Mouse (Mus musculus): ENCODE measurements around the gene Wipf3. TPM values are rescaled to one million over a fixed set of nuclear protein-coding genes. Genes with fewer than 3 reads are reported as not detected.

Gene Wipf3
- total and polyA plus RNA-seq, 2 experiments from 2014 or later, result 2.4 to 6.5 TPM

GRCm38 (mm10) chr6:54528666-54529065 is 99.3 kb downstream of the Wipf3 start:
- Histone ChIP-seq H3K36me3 (ENCODE audit: insufficient read depth) (peaks cover 23% of the 10 kb centered on the region), H3K27ac (ENCODE audit: low read depth, low read length) (no peak overlapping the region), H3K4me1 (ENCODE audit: insufficient read depth) (peaks cover 9% of the 10 kb centered on the region; the same call in 1 of the 2 replicates), H3K27me3 (ENCODE audit: insufficient read depth, low read length) (no peaks in the 10 kb centered on the region), H3K4me2 (ENCODE audit: low read depth) (no peak overlapping the region), H3K9me3 (ENCODE audit: low read length) (no peaks in the 10 kb centered on the region), H3K9ac (no peak overlapping the region), H3K4me3 (ENCODE audit: low read depth, low read length) (no peak overlapping the region)
- ATAC-seq, result no peak
- TF ChIP-seq CTCF (IDR thresholded peaks at IDR 0.05; ENCODE audit: low read depth), result no peak
- 93% methylated on average over 8 of the region's 8 CpGs for WGBS
- no peak for DNase-seq

GRCm38 (mm10) chr6:54530182-54530581 is 100.8 kb downstream of the Wipf3 start:
- Histone ChIP-seq H3K9me3 (ENCODE audit: low read length) (no peaks in the 10 kb centered on the region), H3K4me1 (ENCODE audit: insufficient read depth) (peaks cover 9% of the 10 kb centered on the region; the same call in 1 of the 2 replicates), H3K4me3 (ENCODE audit: low read depth, low read length) (no peak overlapping the region), H3K4me2 (ENCODE audit: low read depth) (no peak overlapping the region), H3K27me3 (ENCODE audit: insufficient read depth, low read length) (no peaks in the 10 kb centered on the region), H3K36me3 (ENCODE audit: insufficient read depth) (peaks cover 11% of the 10 kb centered on the region), H3K9ac (no peak overlapping the region), H3K27ac (ENCODE audit: low read depth, low read length) (peak overlapping the region; percentile 77; the same call in 1 of the 2 replicates)
- DNase-seq, result no peak
- no peak for TF ChIP-seq CTCF (IDR thresholded peaks at IDR 0.05; ENCODE audit: low read depth)
- 78% methylated on average over 2 of the region's 2 CpGs for WGBS
- ATAC-seq, result no peak

- WGBS, result 34% methylated on average over 8 of the region's 8 CpGs
- H3K27me3 ChIP-seq (ENCODE audit: insufficient read depth, low read length), result no peaks in the 10 kb centered on the region
- peak overlapping the region; percentile 77 for H3K27ac ChIP-seq (ENCODE audit: low read depth, low read length)
- peak; percentile 93 for ATAC-seq
- no peak for TF ChIP-seq CTCF (IDR thresholded peaks at IDR 0.05; ENCODE audit: low read depth)
- H3K4me3 ChIP-seq (ENCODE audit: low read depth, low read length), result no peak overlapping the region
- no peak overlapping the region for H3K4me2 ChIP-seq (ENCODE audit: low read depth)
- 0 out of 2 replicates have a peak overlapping the region, but pooled peaks have one; percentile 10 for H3K9ac ChIP-seq
- peaks cover 8% of the 10 kb centered on the region; the same call in 1 of the 2 replicates for H3K36me3 ChIP-seq (ENCODE audit: insufficient read depth)
- peaks cover 9% of the 10 kb centered on the region; the same call in 1 of the 2 replicates for H3K4me1 ChIP-seq (ENCODE audit: insufficient read depth)
- peak; percentile 73 for DNase-seq
- no peaks in the 10 kb centered on the region for H3K9me3 ChIP-seq (ENCODE audit: low read length)
These were observed 101.7 kb downstream of the Wipf3 start for GRCm38 (mm10) chr6:54531048-54531481.

GRCm38 (mm10) chr6:54535485-54535884 is 106.1 kb downstream of the Wipf3 start:
- no peak overlapping the region for H3K9ac ChIP-seq
- H3K4me1 ChIP-seq (ENCODE audit: insufficient read depth), result peaks cover 22% of the 10 kb centered on the region
- DNase-seq, result no peak
- 87% methylated on average over 4 of the region's 4 CpGs for WGBS
- ATAC-seq, result no peak
- H3K27ac ChIP-seq (ENCODE audit: low read depth, low read length), result no peak overlapping the region
- no peak overlapping the region for H3K4me3 ChIP-seq (ENCODE audit: low read depth, low read length)
- H3K27me3 ChIP-seq (ENCODE audit: insufficient read depth, low read length), result no peaks in the 10 kb centered on the region
- no peaks in the 10 kb centered on the region for H3K36me3 ChIP-seq (ENCODE audit: insufficient read depth)
- H3K9me3 ChIP-seq (ENCODE audit: low read length), result no peaks in the 10 kb centered on the region
- no peak overlapping the region for H3K4me2 ChIP-seq (ENCODE audit: low read depth)
- no peak for TF ChIP-seq CTCF (IDR thresholded peaks at IDR 0.05; ENCODE audit: low read depth)

- no peak overlapping the region for H3K4me3 ChIP-seq (ENCODE audit: low read depth, low read length)
- WGBS, result 88% methylated on average over 7 of the region's 7 CpGs
- peaks cover 17% of the 10 kb centered on the region for H3K4me1 ChIP-seq (ENCODE audit: insufficient read depth)
- H3K27me3 ChIP-seq (ENCODE audit: insufficient read depth, low read length), result no peaks in the 10 kb centered on the region
- ATAC-seq (no peak), DNase-seq (no peak)
- no peak for TF ChIP-seq CTCF (IDR thresholded peaks at IDR 0.05; ENCODE audit: low read depth)
- H3K27ac ChIP-seq (ENCODE audit: low read depth, low read length), result no peak overlapping the region; the same call in 1 of the 2 replicates
- no peak overlapping the region for H3K9ac ChIP-seq
- no peaks in the 10 kb centered on the region for H3K9me3 ChIP-seq (ENCODE audit: low read length)
- H3K36me3 ChIP-seq (ENCODE audit: insufficient read depth), result no peaks in the 10 kb centered on the region
- no peak overlapping the region for H3K4me2 ChIP-seq (ENCODE audit: low read depth)
These were observed 107.7 kb downstream of the Wipf3 start for GRCm38 (mm10) chr6:54537053-54537452.

GRCm38 (mm10) chr6:54538773-54539173 is 109.4 kb downstream of the Wipf3 start:
- no peak for TF ChIP-seq CTCF (IDR thresholded peaks at IDR 0.05; ENCODE audit: low read depth)
- no peak overlapping the region for H3K4me3 ChIP-seq (ENCODE audit: low read depth, low read length)
- no peak overlapping the region for H3K9ac ChIP-seq
- H3K4me1 ChIP-seq (ENCODE audit: insufficient read depth), result peaks cover 17% of the 10 kb centered on the region
- ATAC-seq (peak; percentile 65), DNase-seq (no peak)
- H3K27ac ChIP-seq (ENCODE audit: low read depth, low read length), result peak overlapping the region; percentile 21; the same call in 1 of the 2 replicates
- no peak overlapping the region for H3K4me2 ChIP-seq (ENCODE audit: low read depth)
- 0 out of 2 replicates have a peak, but pooled peaks cover 4% of the 10 kb centered on the region for H3K9me3 ChIP-seq (ENCODE audit: low read length)
- 5% methylated on average over 3 of the region's 3 CpGs for WGBS
- H3K27me3 ChIP-seq (ENCODE audit: insufficient read depth, low read length), result no peaks in the 10 kb centered on the region
- peaks cover 8% of the 10 kb centered on the region for H3K36me3 ChIP-seq (ENCODE audit: insufficient read depth)

- DNase-seq (no peak), ATAC-seq (no peak)
- H3K4me2 ChIP-seq (ENCODE audit: low read depth), result no peak overlapping the region
- 0 out of 2 replicates have a peak, but pooled peaks cover 4% of the 10 kb centered on the region for H3K9me3 ChIP-seq (ENCODE audit: low read length)
- WGBS, result 71% methylated on average over 7 of the region's 7 CpGs
- no peak overlapping the region for H3K9ac ChIP-seq
- peaks cover 13% of the 10 kb centered on the region for H3K36me3 ChIP-seq (ENCODE audit: insufficient read depth)
- TF ChIP-seq CTCF (IDR thresholded peaks at IDR 0.05; ENCODE audit: low read depth), result no peak
- H3K4me1 ChIP-seq (ENCODE audit: insufficient read depth), result peaks cover 17% of the 10 kb centered on the region
- 0 out of 2 replicates have a peak overlapping the region, but pooled peaks have one; percentile 21 for H3K27ac ChIP-seq (ENCODE audit: low read depth, low read length)
- H3K27me3 ChIP-seq (ENCODE audit: insufficient read depth, low read length), result no peaks in the 10 kb centered on the region
- H3K4me3 ChIP-seq (ENCODE audit: low read depth, low read length), result no peak overlapping the region
These were observed 110.0 kb downstream of the Wipf3 start for GRCm38 (mm10) chr6:54539396-54539795.

Measured in forebrain, postnatal 0 days (tissue).